Mouse (Mus musculus): ENCODE data around the gene Krt32.

GRCm38 (mm10) chr11:100112935-100113741, 25.1 kb upstream of the Krt32 start:
- no peak for TF ChIP-seq CTCF (IDR thresholded peaks at IDR 0.05; ENCODE audit: low read depth)
- no peak for TF ChIP-seq EP300 (IDR thresholded peaks at IDR 0.05; ENCODE audit: low read depth)
